Mouse (Mus musculus) G1E (cell line): Measurements from ENCODE around the gene Daxx.

Experiments used
- CTCF ChIP-seq: IDR thresholded peaks from 2 replicates; pipeline ENCODE4 v1.5.1; 2012; ENCODE audit warnings: low read depth, low read length, inconsistent platforms, mixed read lengths
- GATA1 ChIP-seq: IDR thresholded peaks from 2 replicates; pipeline ENCODE4 v1.6.1; 2012; ENCODE audit warnings: borderline replicate concordance, low read length, inconsistent platforms, mixed read lengths
- GATA2 ChIP-seq: IDR thresholded peaks from 2 replicates; pipeline ENCODE4 v1.6.1; 2012; ENCODE audit warnings: low read depth, low read length, inconsistent platforms, borderline replicate concordance
- POLR2AphosphoS5 ChIP-seq: IDR thresholded peaks from 2 replicates; pipeline ENCODE4 v1.6.1; 2012; ENCODE audit warnings: low read depth, low read length, inconsistent platforms; ENCODE audit not compliant: insufficient replicate concordance
- TAL1 ChIP-seq: conservative IDR thresholded peaks from 2 replicates; pipeline ENCODE4 v1.6.1; 2012; ENCODE audit warnings: low read depth, low read length, inconsistent platforms, mixed read lengths

DNA sequence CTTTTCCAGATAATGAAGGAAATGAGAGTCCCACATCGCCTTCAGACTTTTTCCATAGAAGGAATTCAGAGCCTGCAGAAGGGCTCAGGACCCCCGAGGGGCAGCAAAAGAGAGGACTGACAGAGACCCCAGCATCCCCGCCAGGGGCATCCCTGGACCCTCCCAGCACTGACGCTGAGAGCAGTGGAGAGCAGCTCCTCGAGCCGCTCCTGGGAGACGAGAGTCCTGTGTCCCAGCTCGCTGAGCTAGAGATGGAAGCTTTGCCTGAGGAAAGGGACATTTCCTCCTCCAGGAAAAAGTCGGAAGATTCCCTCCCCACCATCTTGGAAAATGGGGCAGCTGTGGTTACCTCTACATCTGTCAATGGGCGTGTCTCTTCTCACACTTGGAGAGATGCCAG lies 4.0 kb downstream of the Daxx start:
- TF ChIP-seq CTCF (no peak), GATA1 (no peak), TAL1 (no peak), GATA2 (no peak), POLR2AphosphoS5 (no peak)
